Mouse (Mus musculus): ENCODE data around the gene Cyp2f2. TPM values are rescaled to one million over a fixed set of nuclear protein-coding genes. Genes with fewer than 3 reads are reported as not detected.

The Cyp2f2 gene
- polyA plus RNA-seq, 1 experiment from 2014 or later, result not detected

- no peaks in the 10 kb centered on the region for H3K36me3 ChIP-seq
- no peak overlapping the region for H3K27ac ChIP-seq (replicated peaks)
- no peak overlapping the region for H3K4me2 ChIP-seq
- 60% methylated on average over 3 of the region's 3 CpGs for WGBS
- no peak overlapping the region for H3K4me3 ChIP-seq
- H3K4me1 ChIP-seq (replicated peaks), result no peaks in the 10 kb centered on the region
- no peak for ATAC-seq (ENCODE audit: low read depth)
- no peaks in the 10 kb centered on the region for H3K27me3 ChIP-seq
- H3K9me3 ChIP-seq, result no peaks in the 10 kb centered on the region
- no peak overlapping the region for H3K9ac ChIP-seq
Observed at GRCm38 (mm10) chr7:27128162-27128561, 8.5 kb downstream of the Cyp2f2 start.

DNA sequence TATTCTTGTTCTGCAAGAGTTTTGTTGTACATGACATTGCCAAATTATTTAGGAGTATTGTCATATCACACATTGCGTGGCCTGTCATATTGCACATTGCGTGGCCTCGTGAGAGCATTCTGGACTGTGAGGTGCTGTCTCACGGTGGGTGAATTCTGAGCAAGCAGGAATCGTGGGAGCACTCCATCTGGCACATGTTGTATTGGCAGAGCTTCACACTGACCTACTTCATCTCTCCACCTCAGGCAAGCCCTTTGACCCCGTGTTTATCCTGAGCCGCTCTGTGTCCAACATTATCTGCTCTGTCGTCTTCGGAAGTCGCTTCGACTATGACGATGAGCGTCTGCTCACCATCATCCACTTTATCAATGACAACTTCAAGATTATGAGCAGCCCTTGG, 9.2 kb downstream of the Cyp2f2 start:
- WGBS, result 93% methylated on average over 13 of the region's 13 CpGs
- ATAC-seq (ENCODE audit: low read depth), result no peak

DNA sequence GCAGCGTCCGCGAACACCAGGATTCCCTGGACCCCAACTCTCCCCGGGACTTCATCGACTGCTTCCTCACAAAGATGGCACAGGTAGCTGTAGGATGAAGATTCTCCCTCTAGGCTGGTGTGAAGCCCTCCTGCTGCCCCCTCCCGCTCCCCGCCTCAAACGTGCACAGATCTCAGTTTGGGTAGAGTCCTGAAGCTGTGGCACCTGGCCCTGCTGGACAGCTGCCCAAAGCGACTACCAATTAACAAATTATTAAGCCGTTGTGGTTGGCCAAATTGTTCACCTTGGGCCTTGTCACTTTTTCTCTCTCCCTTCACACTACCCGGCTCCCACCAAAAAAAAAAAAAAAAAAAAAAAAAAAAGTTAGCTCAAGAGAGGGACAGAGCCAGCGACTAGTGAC, 10.1 kb downstream of the Cyp2f2 start:
- no peak for ATAC-seq (ENCODE audit: low read depth)

More for the DNA sequence above, 9.2 kb downstream of the Cyp2f2 start:
- no peaks in the 10 kb centered on the region for H3K36me3 ChIP-seq
- no peak overlapping the region for H3K4me3 ChIP-seq
- H3K9ac ChIP-seq, result no peak overlapping the region
- H3K27ac ChIP-seq (replicated peaks), result no peak overlapping the region
- no peaks in the 10 kb centered on the region for H3K9me3 ChIP-seq
- H3K4me2 ChIP-seq, result no peak overlapping the region
- no peaks in the 10 kb centered on the region for H3K4me1 ChIP-seq (replicated peaks)
- H3K27me3 ChIP-seq, result no peaks in the 10 kb centered on the region

DNA sequence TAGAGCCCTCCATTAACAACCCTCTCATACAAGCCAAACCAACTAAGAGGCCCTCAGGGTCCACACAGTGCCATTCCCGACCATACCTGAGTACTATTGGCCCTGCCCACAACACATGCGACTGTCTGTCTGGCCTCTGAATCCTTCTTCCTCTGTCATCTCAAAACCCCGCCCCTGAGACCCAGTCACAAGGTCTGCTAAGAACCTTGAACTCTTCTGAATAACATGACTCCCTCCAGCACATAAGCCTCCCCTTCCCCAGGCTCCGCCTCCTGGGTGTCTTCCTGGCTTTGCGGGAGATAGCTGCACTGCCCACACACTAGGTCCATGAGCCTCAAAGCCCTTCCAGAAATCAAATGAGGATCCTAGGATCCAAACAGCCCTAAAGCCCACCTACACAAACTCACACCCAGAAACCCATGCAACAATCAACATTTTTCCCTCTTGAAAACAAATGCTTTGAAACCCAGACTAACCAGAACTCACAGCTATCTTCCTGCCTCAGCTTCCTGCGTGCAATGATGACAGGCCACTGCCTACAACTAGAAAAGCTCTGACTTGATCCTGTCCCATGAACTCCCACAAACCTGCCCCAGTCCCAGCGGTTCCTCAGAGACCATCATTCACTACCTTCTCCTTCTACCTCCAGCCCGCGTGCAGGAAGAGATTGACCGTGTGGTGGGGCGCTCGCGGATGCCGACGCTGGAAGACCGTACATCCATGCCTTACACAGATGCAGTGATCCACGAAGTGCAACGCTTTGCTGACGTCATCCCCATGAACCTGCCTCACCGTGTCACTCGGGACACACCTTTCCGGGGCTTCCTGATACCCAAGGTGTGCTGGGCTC, 11.0 kb downstream of the Cyp2f2 start:
- Histone ChIP-seq H3K4me2 (no peak overlapping the region), H3K27me3 (no peaks in the 10 kb centered on the region), H3K4me1 (replicated peaks) (no peaks in the 10 kb centered on the region), H3K4me3 (no peak overlapping the region), H3K27ac (replicated peaks) (no peak overlapping the region), H3K36me3 (no peaks in the 10 kb centered on the region), H3K9ac (no peak overlapping the region), H3K9me3 (no peaks in the 10 kb centered on the region)
- 85% methylated on average over 22 of the region's 22 CpGs for WGBS
- no peak for ATAC-seq (ENCODE audit: low read depth)

More for the DNA sequence above, 10.1 kb downstream of the Cyp2f2 start:
- H3K9me3 ChIP-seq, result no peaks in the 10 kb centered on the region
- WGBS, result 92% methylated on average over 12 of the region's 12 CpGs
- H3K4me2 ChIP-seq, result no peak overlapping the region
- no peak overlapping the region for H3K27ac ChIP-seq (replicated peaks)
- no peak overlapping the region for H3K9ac ChIP-seq
- H3K4me3 ChIP-seq, result no peak overlapping the region
- H3K27me3 ChIP-seq, result no peaks in the 10 kb centered on the region
- H3K36me3 ChIP-seq, result no peaks in the 10 kb centered on the region
- no peaks in the 10 kb centered on the region for H3K4me1 ChIP-seq (replicated peaks)

- no peak for ATAC-seq (ENCODE audit: low read depth)
- no peak overlapping the region for H3K27ac ChIP-seq (replicated peaks)
- H3K36me3 ChIP-seq, result no peaks in the 10 kb centered on the region
- H3K9ac ChIP-seq, result no peak overlapping the region
- no peaks in the 10 kb centered on the region for H3K9me3 ChIP-seq
- H3K27me3 ChIP-seq, result no peaks in the 10 kb centered on the region
- no peaks in the 10 kb centered on the region for H3K4me1 ChIP-seq (replicated peaks)
- H3K4me3 ChIP-seq, result no peak overlapping the region
- 69% methylated on average over 2 of the region's 2 CpGs for WGBS
- H3K4me2 ChIP-seq, result no peak overlapping the region
Observed at GRCm38 (mm10) chr7:27131387-27131786, 11.7 kb downstream of the Cyp2f2 start.

GRCm38 (mm10) chr7:27132588-27132987, 12.9 kb downstream of the Cyp2f2 start:
- Histone ChIP-seq H3K27me3 (no peaks in the 10 kb centered on the region), H3K4me3 (no peak overlapping the region), H3K4me2 (no peak overlapping the region), H3K36me3 (no peaks in the 10 kb centered on the region), H3K4me1 (replicated peaks) (no peaks in the 10 kb centered on the region), H3K9ac (no peak overlapping the region), H3K9me3 (no peaks in the 10 kb centered on the region), H3K27ac (replicated peaks) (no peak overlapping the region)
- no peak for ATAC-seq (ENCODE audit: low read depth)
- 15% methylated on average over 10 of the region's 10 CpGs for WGBS

GRCm38 (mm10) chr7:27133156-27133555, 13.4 kb downstream of the Cyp2f2 start:
- Histone ChIP-seq H3K4me2 (no peak overlapping the region), H3K36me3 (no peaks in the 10 kb centered on the region), H3K9me3 (no peaks in the 10 kb centered on the region), H3K27ac (replicated peaks) (no peak overlapping the region), H3K4me3 (no peak overlapping the region), H3K27me3 (no peaks in the 10 kb centered on the region), H3K4me1 (replicated peaks) (no peaks in the 10 kb centered on the region), H3K9ac (no peak overlapping the region)
- no peak for ATAC-seq (ENCODE audit: low read depth)
- 68% methylated on average over 12 of the region's 12 CpGs for WGBS

GRCm38 (mm10) chr7:27133757-27134156, 14.0 kb downstream of the Cyp2f2 start:
- no peaks in the 10 kb centered on the region for H3K27me3 ChIP-seq
- no peak overlapping the region for H3K4me3 ChIP-seq
- H3K4me2 ChIP-seq, result no peak overlapping the region
- no peak overlapping the region for H3K27ac ChIP-seq (replicated peaks)
- ATAC-seq (ENCODE audit: low read depth), result no peak
- H3K9ac ChIP-seq, result no peak overlapping the region
- no peaks in the 10 kb centered on the region for H3K36me3 ChIP-seq
- no peaks in the 10 kb centered on the region for H3K9me3 ChIP-seq
- WGBS, result 84% methylated on average over 4 of the region's 4 CpGs
- no peaks in the 10 kb centered on the region for H3K4me1 ChIP-seq (replicated peaks)

- no peak overlapping the region for H3K9ac ChIP-seq
- no peaks in the 10 kb centered on the region for H3K36me3 ChIP-seq
- H3K9me3 ChIP-seq, result peaks cover 7% of the 10 kb centered on the region
- WGBS, result 67% methylated on average over 8 of the region's 8 CpGs
- H3K27me3 ChIP-seq, result no peaks in the 10 kb centered on the region
- H3K27ac ChIP-seq (replicated peaks), result no peak overlapping the region
- no peak overlapping the region for H3K4me2 ChIP-seq
- H3K4me3 ChIP-seq, result no peak overlapping the region
- H3K4me1 ChIP-seq (replicated peaks), result no peaks in the 10 kb centered on the region
- ATAC-seq (ENCODE audit: low read depth), result no peak
Observed at GRCm38 (mm10) chr7:27136410-27136996, 16.8 kb downstream of the Cyp2f2 start.

- H3K27ac ChIP-seq (replicated peaks), result no peak within 1 kb of the TSS
- H3K9ac ChIP-seq, result no peak within 1 kb of the TSS
- no peaks in the 10 kb centered on the region for H3K27me3 ChIP-seq
- no peak for ATAC-seq (ENCODE audit: low read depth)
- H3K4me3 ChIP-seq, result no peak within 1 kb of the TSS
- H3K4me2 ChIP-seq, result no peak within 1 kb of the TSS
- WGBS, result 77% methylated on average over 10 of the region's 10 CpGs
- H3K4me1 ChIP-seq (replicated peaks), result no peaks in the 10 kb centered on the region
- no peaks in the 10 kb centered on the region for H3K9me3 ChIP-seq
- H3K36me3 ChIP-seq, result peaks cover 12% of the 10 kb centered on the region
Observed at GRCm38 (mm10) chr7:27153205-27153764, 33.6 kb downstream of the Cyp2f2 start, which contains the start of gene Cyp2t4. Gene Cyp2t4 (plus strand): TSS chr7:27153714.

- no peak for ATAC-seq (ENCODE audit: low read depth)
- Histone ChIP-seq H3K4me3 (no peak overlapping the region), H3K4me1 (replicated peaks) (peaks cover 15% of the 10 kb centered on the region), H3K9ac (no peak overlapping the region), H3K27ac (replicated peaks) (no peak overlapping the region), H3K27me3 (no peaks in the 10 kb centered on the region), H3K4me2 (no peak overlapping the region), H3K9me3 (no peaks in the 10 kb centered on the region), H3K36me3 (peaks cover 28% of the 10 kb centered on the region)
- 83% methylated on average over 13 of the region's 13 CpGs for whole genome bisulfite sequencing
Observed at GRCm38 (mm10) chr7:27156005-27156404, 36.3 kb downstream of the Cyp2f2 start.

- no peak for ATAC-seq (ENCODE audit: low read depth)
- peaks cover 37% of the 10 kb centered on the region for H3K4me1 ChIP-seq (replicated peaks)
- H3K9me3 ChIP-seq, result no peaks in the 10 kb centered on the region
- no peak overlapping the region for H3K9ac ChIP-seq
- no peak overlapping the region for H3K27ac ChIP-seq (replicated peaks)
- no peak overlapping the region for H3K4me3 ChIP-seq
- no peaks in the 10 kb centered on the region for H3K27me3 ChIP-seq
- no peak overlapping the region for H3K4me2 ChIP-seq
- WGBS, result 95% methylated on average over 9 of the region's 9 CpGs
- peaks cover 44% of the 10 kb centered on the region for H3K36me3 ChIP-seq
Observed at GRCm38 (mm10) chr7:27158171-27158570, 38.5 kb downstream of the Cyp2f2 start.

All from neural tube, embryonic 13.5 days (tissue).